Mouse (Mus musculus): ENCODE data around the gene Tmem270. TPM values are rescaled to one million over a fixed set of nuclear protein-coding genes. Genes with fewer than 3 reads are reported as not detected.

The Tmem270 gene
- total RNA-seq, 2 experiments from 2014 or later, result not detected

- no peak for TF ChIP-seq CTCF (IDR thresholded peaks at IDR 0.05)
- DNase-seq (ENCODE audit: extremely low spot score in 1 of 2, low spot score in 2 of 2), result no peak
- H3K27ac ChIP-seq, result no peak overlapping the region
- intact Hi-C loops (cut with DNase I), result loop anchor here (10.0 kb wide), 1 partner anchor 162 kb away; the partner anchor contains the start of gene Mlxipl
- H3K4me3 ChIP-seq, result no peak overlapping the region
Observed at GRCm38 (mm10) chr5:134923141-134923540, 16.6 kb upstream of the Tmem270 start.

DNA sequence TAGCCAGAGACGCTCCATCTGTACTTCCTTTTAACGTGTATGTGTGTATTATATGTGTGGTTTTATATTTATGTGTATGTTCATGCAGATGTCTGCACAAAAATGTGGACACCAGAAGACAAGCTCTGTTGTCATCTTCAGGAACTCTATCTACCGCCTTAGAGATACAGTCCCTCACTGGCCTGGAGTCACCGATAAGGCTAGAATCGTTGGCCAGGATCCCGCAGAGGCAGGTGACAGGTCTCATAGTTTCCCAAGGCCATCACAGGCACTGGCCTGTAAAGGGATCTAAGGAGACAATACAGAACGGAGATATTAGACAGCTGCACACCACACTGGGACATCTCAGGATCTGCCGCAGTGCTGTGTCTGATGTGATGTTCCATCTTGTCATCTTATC is 14.6 kb upstream of the Tmem270 start:
- no peak for TF ChIP-seq CTCF (IDR thresholded peaks at IDR 0.05)
- H3K27ac ChIP-seq, result no peak overlapping the region
- no peak overlapping the region for H3K4me3 ChIP-seq
- DNase-seq (ENCODE audit: extremely low spot score in 1 of 2, low spot score in 2 of 2), result no peak
- intact Hi-C loops (cut with DNase I), result loop anchor here (10.0 kb wide), 1 partner anchor 164 kb away; the partner anchor contains the start of gene Mlxipl

- no peak overlapping the region for H3K27ac ChIP-seq
- no peak for DNase-seq (ENCODE audit: extremely low spot score in 1 of 2, low spot score in 2 of 2)
- intact Hi-C loops (cut with DNase I), result loop anchor here (10.0 kb wide), 1 partner anchor 165 kb away; the partner anchor contains the start of gene Mlxipl
- no peak overlapping the region for H3K4me3 ChIP-seq
- TF ChIP-seq CTCF (IDR thresholded peaks at IDR 0.05), result no peak
Observed at GRCm38 (mm10) chr5:134920106-134920687, 13.7 kb upstream of the Tmem270 start.

DNA sequence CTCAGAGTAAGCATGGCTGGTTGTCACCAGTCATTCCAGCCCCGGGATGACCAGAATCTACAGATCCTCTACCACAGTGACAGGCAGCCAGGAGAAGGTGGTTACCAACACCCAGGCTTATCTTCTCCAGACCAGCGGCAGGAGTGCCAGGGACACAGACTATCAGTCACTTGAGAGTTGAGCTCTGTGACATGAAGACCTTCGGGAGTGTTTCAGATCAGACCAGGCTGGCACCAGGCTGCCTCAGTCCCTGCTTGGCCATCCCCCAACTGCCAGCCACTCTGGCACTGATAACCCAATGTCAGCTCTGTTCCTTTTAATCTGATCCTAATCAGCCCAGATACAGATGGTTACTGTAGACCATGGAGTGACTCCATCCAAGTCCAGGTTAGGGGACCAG is 12.6 kb upstream of the Tmem270 start:
- intact Hi-C loops (cut with DNase I), result no loop called here
- Histone ChIP-seq H3K4me3 (no peak overlapping the region), H3K27ac (no peak overlapping the region)
- DNase-seq (ENCODE audit: extremely low spot score in 1 of 2, low spot score in 2 of 2), result no peak
- no peak for TF ChIP-seq CTCF (IDR thresholded peaks at IDR 0.05)

DNA sequence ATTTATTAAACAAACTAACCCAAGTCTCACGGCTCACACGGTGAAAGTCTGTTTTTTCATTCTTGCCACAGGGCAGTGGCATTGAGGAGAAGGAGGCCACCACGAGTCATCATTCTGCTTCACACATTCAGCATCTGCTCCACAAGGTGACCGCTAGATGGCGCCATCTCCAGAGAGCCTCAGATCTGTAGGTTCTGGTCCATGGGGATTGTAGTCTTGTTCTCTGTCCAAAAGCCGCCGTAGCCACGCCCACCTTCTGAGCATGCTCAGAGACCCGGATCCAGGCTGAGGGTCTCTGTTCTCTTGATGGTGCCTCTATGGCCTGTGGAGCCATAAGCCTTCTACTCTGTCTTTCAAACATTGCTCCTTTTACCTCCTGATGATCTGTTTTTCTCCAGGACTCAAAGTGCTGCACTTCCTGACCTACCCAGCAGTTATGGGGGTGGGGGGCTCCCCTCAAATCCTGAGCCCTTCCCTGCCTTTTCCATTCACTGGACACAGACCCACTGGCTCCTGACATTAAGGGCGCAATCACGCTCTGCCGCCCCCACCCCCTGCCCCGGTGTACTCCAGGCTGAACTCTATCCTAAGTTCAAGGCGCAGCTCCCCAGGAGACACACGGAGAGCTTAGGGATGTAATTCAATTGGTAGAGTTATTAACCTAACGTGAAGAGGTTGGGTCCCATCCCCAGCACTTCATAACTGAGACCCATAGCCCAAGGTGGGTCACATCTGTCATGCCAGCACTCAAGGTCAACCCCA is 11.7 kb upstream of the Tmem270 start:
- Histone ChIP-seq H3K27ac (no peak overlapping the region), H3K4me3 (no peak overlapping the region)
- peak in 1 of 2 experiments; percentile 24 for DNase-seq (ENCODE audit: extremely low spot score in 1 of 2, low spot score in 2 of 2)
- intact Hi-C loops (cut with DNase I), result no loop called here
- TF ChIP-seq CTCF (IDR thresholded peaks at IDR 0.05), result peak; percentile 64

- intact Hi-C loops (cut with DNase I), result no loop called here
- no peak within 1 kb of the TSS for H3K4me3 ChIP-seq
- DNase-seq (ENCODE audit: extremely low spot score in 1 of 2, low spot score in 2 of 2), result no peak
- no peak within 1 kb of the TSS for H3K27ac ChIP-seq
- TF ChIP-seq CTCF (IDR thresholded peaks at IDR 0.05), result no peak
Observed at GRCm38 (mm10) chr5:134915311-134915710, 8.8 kb upstream of the Tmem270 start, which contains the start of gene Cldn13. Gene Cldn13 (minus strand): TSS chr5:134915526.

GRCm38 (mm10) chr5:134914510-134914909 is 8.0 kb upstream of the Tmem270 start:
- DNase-seq (ENCODE audit: extremely low spot score in 1 of 2, low spot score in 2 of 2), result no peak
- no peak for TF ChIP-seq CTCF (IDR thresholded peaks at IDR 0.05)
- Histone ChIP-seq H3K4me3 (no peak overlapping the region), H3K27ac (no peak overlapping the region)
- intact Hi-C loops (cut with DNase I), result no loop called here

- no peak for DNase-seq (ENCODE audit: extremely low spot score in 1 of 2, low spot score in 2 of 2)
- Histone ChIP-seq H3K27ac (no peak overlapping the region), H3K4me3 (no peak overlapping the region)
- TF ChIP-seq CTCF (IDR thresholded peaks at IDR 0.05), result no peak
- intact Hi-C loops (cut with DNase I), result no loop called here
Observed at GRCm38 (mm10) chr5:134913753-134914152, 7.2 kb upstream of the Tmem270 start.

DNA sequence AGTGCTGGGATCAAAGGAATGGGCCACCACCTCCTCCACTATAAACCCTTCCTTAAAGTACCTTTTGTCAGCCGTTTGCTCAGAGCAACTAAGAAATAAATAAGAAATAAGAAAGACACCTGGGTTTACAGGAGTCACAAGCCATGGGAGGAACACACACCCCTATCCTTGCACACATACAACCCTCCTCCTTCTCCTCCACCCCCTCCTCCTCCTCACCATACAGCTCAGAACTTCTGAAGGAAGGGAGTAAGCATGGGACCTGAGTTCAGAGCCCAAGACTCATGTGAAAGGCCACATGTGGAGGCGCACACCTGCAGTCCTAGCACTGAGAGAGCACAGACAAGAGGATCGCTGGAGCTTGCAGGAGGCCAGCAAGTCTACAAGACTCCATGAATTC is 6.8 kb upstream of the Tmem270 start:
- intact Hi-C loops (cut with DNase I), result no loop called here
- DNase-seq (ENCODE audit: extremely low spot score in 1 of 2, low spot score in 2 of 2), result no peak
- Histone ChIP-seq H3K4me3 (no peak overlapping the region), H3K27ac (no peak overlapping the region)
- TF ChIP-seq CTCF (IDR thresholded peaks at IDR 0.05), result no peak

DNA sequence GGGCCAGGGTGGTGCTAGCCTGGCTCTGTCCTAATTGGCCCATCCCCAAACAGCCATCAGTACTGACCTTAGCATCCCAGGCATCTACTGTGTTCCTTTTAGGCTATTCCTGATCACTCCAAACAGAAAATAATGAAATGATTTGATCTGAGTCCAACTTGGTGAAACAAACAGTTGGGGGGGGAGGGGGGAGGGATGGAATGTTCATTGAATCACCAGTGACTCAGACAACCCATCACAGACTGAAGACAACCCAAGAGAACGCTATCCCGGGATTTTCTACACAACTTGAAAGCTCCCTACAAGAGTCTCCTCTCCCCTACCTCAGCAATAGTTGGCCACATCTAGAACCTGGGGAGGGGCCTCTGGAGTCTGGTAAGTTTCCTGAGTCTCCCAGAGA is 5.4 kb upstream of the Tmem270 start:
- Histone ChIP-seq H3K27ac (no peak overlapping the region), H3K4me3 (no peak overlapping the region)
- intact Hi-C loops (cut with DNase I), result no loop called here
- DNase-seq (ENCODE audit: extremely low spot score in 1 of 2, low spot score in 2 of 2), result no peak
- TF ChIP-seq CTCF (IDR thresholded peaks at IDR 0.05), result no peak

- intact Hi-C loops (cut with DNase I), result loop anchor here (1.0 to 10.0 kb wide), 2 partner anchors 58 to 412 kb away; no protein-coding TSS in a partner anchor
- TF ChIP-seq CTCF (IDR thresholded peaks at IDR 0.05), result peak; percentile 98
- Histone ChIP-seq H3K27ac (no peak overlapping the region), H3K4me3 (no peak overlapping the region)
- peak; percentile 92 to 96 for DNase-seq (ENCODE audit: extremely low spot score in 1 of 2, low spot score in 2 of 2)
Observed at GRCm38 (mm10) chr5:134907135-134907534, 602 bp upstream of the Tmem270 start.

GRCm38 (mm10) chr5:134901644-134902027 is 4.9 kb downstream of the Tmem270 start:
- Histone ChIP-seq H3K27ac (no peak overlapping the region), H3K4me3 (no peak overlapping the region)
- TF ChIP-seq CTCF (IDR thresholded peaks at IDR 0.05), result no peak
- intact Hi-C loops (cut with DNase I), result loop anchor here (2.0 to 10.0 kb wide), 2 partner anchors 153 to 407 kb away; no protein-coding TSS in a partner anchor
- no peak for DNase-seq (ENCODE audit: extremely low spot score in 1 of 2, low spot score in 2 of 2)
